Mouse (Mus musculus): ENCODE measurements around the gene Pate4. TPM values are rescaled to one million over a fixed set of nuclear protein-coding genes. Genes with fewer than 3 reads are reported as not detected.
A peak's percentile ranks its signal among the peaks of the same experiment; 100 is the strongest.
"Not testable (repeated sequence)": the region's sequence is repeated elsewhere in the genome, so short reads cannot be mapped to it uniquely, and the experiment has no call there.

Pate4 gene
- polyA plus RNA-seq (2014; fragmentation: Nextera tagmentation; extraction: Ambion mirVana) = not detected in 2 replicates

DNA sequence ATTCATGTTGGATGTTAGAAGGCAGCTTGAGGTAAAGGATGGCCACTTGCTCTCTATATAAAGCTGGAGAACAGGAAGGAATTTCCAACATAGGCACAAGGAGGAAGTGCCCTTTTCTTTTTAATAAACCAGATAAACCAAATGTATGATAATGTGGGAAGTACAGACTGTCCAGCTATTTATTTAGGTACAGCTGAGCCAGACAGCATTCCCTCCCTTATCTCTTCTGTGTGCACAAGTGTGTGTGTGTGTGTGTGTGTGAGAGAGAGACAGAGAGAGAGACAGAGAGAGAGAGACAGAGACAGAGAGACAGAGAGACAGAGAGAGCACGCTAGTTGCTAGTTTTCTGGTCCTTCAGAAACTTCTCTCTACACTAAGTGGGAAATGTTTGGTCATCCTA is at the start of gene Pate4:
Gene Pate4 (minus strand): TSS at position 101 of the 400 bp plus-strand sequence.
- Histone ChIP-seq H3K9me3 (ENCODE audit: control insufficient read depth, low read length) (no peaks in the 10 kb centered on the region), H3K9ac (ENCODE audit: low read depth, low read length) (no peak within 1 kb of the TSS), H3K27ac (ENCODE audit: low read depth, low read length) (no peak within 1 kb of the TSS), H3K27me3 (ENCODE audit: control insufficient read depth, insufficient read depth, low read length) (no peaks in the 10 kb centered on the region), H3K4me1 (ENCODE audit: control insufficient read depth, insufficient read depth, low read length) (no peaks in the 10 kb centered on the region), H3K36me3 (ENCODE audit: control insufficient read depth, insufficient read depth, low read length) (no peaks in the 10 kb centered on the region), H3K4me2 (replicated peaks; ENCODE audit: low read depth, low read length) (no peak within 1 kb of the TSS), H3K4me3 (ENCODE audit: low read length) (no peak within 1 kb of the TSS)
- ATAC-seq (ENCODE audit: low FRiP score, low TSS enrichment) = no peak
- WGBS = 90% methylated on average over 1 of the region's 1 CpGs

- H3K36me3 ChIP-seq (ENCODE audit: control insufficient read depth, insufficient read depth, low read length) = no peaks in the 10 kb centered on the region
- 62% methylated on average over 1 of the region's 1 CpGs for WGBS
- no peaks in the 10 kb centered on the region for H3K9me3 ChIP-seq (ENCODE audit: control insufficient read depth, low read length)
- no peaks in the 10 kb centered on the region for H3K4me1 ChIP-seq (ENCODE audit: control insufficient read depth, insufficient read depth, low read length)
- H3K27me3 ChIP-seq (ENCODE audit: control insufficient read depth, insufficient read depth, low read length) = no peaks in the 10 kb centered on the region
- H3K4me2 ChIP-seq (replicated peaks; ENCODE audit: low read depth, low read length) = no peak within 1 kb of the TSS
- H3K27ac ChIP-seq (ENCODE audit: low read depth, low read length) = no peak within 1 kb of the TSS
- H3K4me3 ChIP-seq (ENCODE audit: low read length) = no peak within 1 kb of the TSS
- ATAC-seq (ENCODE audit: low FRiP score, low TSS enrichment) = no peak
- H3K9ac ChIP-seq (ENCODE audit: low read depth, low read length) = no peak within 1 kb of the TSS
Measured at GRCm38 (mm10) chr9:35648102-35648501, 36.4 kb upstream of the Pate4 start, which contains the start of gene Pate3. Gene Pate3, minus strand, starts transcription at chr9:35648202.

DNA sequence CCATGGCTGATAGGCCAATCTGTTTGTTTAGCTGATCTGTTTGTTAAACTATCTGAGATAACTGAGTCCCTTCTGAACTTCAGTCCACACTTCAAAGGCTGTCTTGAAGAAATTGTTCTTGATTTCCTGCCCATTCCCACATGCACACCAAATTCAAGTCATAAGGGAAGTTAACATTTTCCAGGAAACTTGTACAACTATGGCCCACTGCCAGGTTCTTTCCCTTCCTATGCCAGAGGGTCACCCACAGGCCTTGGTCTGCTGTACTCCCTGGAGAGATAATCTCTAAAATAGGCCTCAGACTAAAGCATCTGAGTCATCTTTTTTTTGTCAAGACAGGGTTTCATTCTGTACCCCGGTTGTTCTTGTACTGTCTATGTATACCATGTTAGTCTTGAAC is 21.2 kb upstream of the Pate4 start:
- Histone ChIP-seq H3K27me3 (ENCODE audit: control insufficient read depth, insufficient read depth, low read length) (no peaks in the 10 kb centered on the region), H3K4me1 (ENCODE audit: control insufficient read depth, insufficient read depth, low read length) (no peaks in the 10 kb centered on the region), H3K9ac (ENCODE audit: low read depth, low read length) (no peak overlapping the region), H3K4me2 (replicated peaks; ENCODE audit: low read depth, low read length) (no peak overlapping the region), H3K27ac (ENCODE audit: low read depth, low read length) (no peak overlapping the region), H3K9me3 (ENCODE audit: control insufficient read depth, low read length) (no peaks in the 10 kb centered on the region), H3K4me3 (ENCODE audit: low read length) (no peak overlapping the region), H3K36me3 (ENCODE audit: control insufficient read depth, insufficient read depth, low read length) (no peaks in the 10 kb centered on the region)
- ATAC-seq (ENCODE audit: low FRiP score, low TSS enrichment) = no peak
- WGBS = 94% methylated on average over 1 of the region's 1 CpGs

DNA sequence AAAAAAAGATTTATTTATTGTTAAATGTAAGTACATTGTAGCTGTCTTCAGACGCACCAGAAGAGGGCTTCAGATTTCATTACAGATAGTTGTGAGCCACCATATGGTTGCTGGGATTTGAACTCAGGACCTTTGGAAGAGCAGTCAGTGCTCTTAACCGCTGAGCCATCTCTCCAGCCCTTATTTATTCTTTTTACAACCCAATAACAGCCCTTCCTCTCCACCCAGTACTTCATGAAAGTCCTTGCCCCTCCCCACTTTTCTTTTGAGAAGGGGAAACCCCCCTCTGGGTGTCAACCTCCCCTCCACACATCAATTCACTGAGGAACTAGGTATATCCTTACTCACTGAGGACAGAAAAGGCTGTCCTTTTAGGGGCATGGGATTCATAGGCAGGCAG is 5.0 kb upstream of the Pate4 start:
- H3K27ac ChIP-seq (ENCODE audit: low read depth, low read length); H3K27me3 ChIP-seq (ENCODE audit: control insufficient read depth, insufficient read depth, low read length); ATAC-seq (ENCODE audit: low FRiP score, low TSS enrichment); H3K4me3 ChIP-seq (ENCODE audit: low read length); H3K9me3 ChIP-seq (ENCODE audit: control insufficient read depth, low read length); H3K36me3 ChIP-seq (ENCODE audit: control insufficient read depth, insufficient read depth, low read length); H3K9ac ChIP-seq (ENCODE audit: low read depth, low read length); H3K4me2 ChIP-seq (replicated peaks; ENCODE audit: low read depth, low read length); H3K4me1 ChIP-seq (ENCODE audit: control insufficient read depth, insufficient read depth, low read length): not testable (repeated sequence)
- WGBS = 60% methylated on average over 2 of the region's 2 CpGs

DNA sequence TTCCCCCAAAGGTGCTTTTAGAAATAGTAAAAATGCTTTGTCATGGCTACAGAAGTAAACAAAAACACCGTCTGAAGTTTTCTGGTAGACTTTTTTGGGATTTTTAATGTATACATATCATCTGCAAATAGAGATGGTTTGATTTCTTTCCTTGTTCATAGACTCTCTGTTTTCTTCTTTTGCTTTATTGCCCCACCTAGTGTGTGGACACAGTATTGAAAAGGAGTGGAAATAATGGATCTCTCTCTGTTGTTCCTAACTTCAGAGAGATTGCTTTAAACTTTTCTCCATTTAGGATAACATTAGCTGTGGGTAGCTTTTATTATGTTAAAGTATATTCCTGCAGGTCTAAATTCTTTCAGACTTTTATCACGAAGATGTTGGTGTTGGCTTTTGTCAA is 2.3 kb upstream of the Pate4 start:
- no peak for ATAC-seq (ENCODE audit: low FRiP score, low TSS enrichment)
- H3K4me2 ChIP-seq (replicated peaks; ENCODE audit: low read depth, low read length) = no peak overlapping the region
- no peak overlapping the region for H3K9ac ChIP-seq (ENCODE audit: low read depth, low read length)
- no peaks in the 10 kb centered on the region for H3K27me3 ChIP-seq (ENCODE audit: control insufficient read depth, insufficient read depth, low read length)
- WGBS = 36% methylated on average over 2 of the region's 2 CpGs
- no peaks in the 10 kb centered on the region for H3K9me3 ChIP-seq (ENCODE audit: control insufficient read depth, low read length)
- no peak overlapping the region for H3K27ac ChIP-seq (ENCODE audit: low read depth, low read length)
- H3K4me1 ChIP-seq (ENCODE audit: control insufficient read depth, insufficient read depth, low read length) = no peaks in the 10 kb centered on the region
- no peaks in the 10 kb centered on the region for H3K36me3 ChIP-seq (ENCODE audit: control insufficient read depth, insufficient read depth, low read length)
- no peak overlapping the region for H3K4me3 ChIP-seq (ENCODE audit: low read length)

- Histone ChIP-seq H3K4me3 (ENCODE audit: low read length) (no peak overlapping the region), H3K27ac (ENCODE audit: low read depth, low read length) (no peak overlapping the region), H3K9ac (ENCODE audit: low read depth, low read length) (no peak overlapping the region), H3K36me3 (ENCODE audit: control insufficient read depth, insufficient read depth, low read length) (no peaks in the 10 kb centered on the region), H3K27me3 (ENCODE audit: control insufficient read depth, insufficient read depth, low read length) (no peaks in the 10 kb centered on the region), H3K4me2 (replicated peaks; ENCODE audit: low read depth, low read length) (no peak overlapping the region), H3K4me1 (ENCODE audit: control insufficient read depth, insufficient read depth, low read length) (no peaks in the 10 kb centered on the region), H3K9me3 (ENCODE audit: control insufficient read depth, low read length) (no peaks in the 10 kb centered on the region)
- ATAC-seq (ENCODE audit: low FRiP score, low TSS enrichment) = no peak
- 74% methylated on average over 8 of the region's 8 CpGs for WGBS
Measured at GRCm38 (mm10) chr9:35607647-35608405, 3.9 kb downstream of the Pate4 start.

DNA sequence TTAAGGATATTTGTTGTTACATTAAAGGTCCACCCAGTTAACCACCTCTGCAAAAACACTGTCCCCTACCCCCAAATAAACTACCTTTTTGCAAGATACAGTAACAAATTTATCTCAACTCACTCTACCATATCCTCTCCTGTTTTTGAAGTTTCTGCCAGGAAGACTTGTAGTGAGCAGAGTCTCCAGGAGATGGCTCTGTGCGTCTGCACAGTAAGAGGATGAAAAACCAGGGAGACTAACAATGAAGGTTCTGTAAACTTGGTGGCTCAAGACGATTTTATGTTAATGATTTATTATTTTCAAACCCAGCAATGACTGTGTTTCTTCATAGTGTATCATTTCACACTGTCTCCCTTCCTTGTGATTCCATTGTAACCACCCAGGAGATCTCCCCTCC is 18.8 kb downstream of the Pate4 start:
- H3K27me3 ChIP-seq (ENCODE audit: control insufficient read depth, insufficient read depth, low read length) = no peaks in the 10 kb centered on the region
- no peaks in the 10 kb centered on the region for H3K4me1 ChIP-seq (ENCODE audit: control insufficient read depth, insufficient read depth, low read length)
- no peak overlapping the region for H3K27ac ChIP-seq (ENCODE audit: low read depth, low read length)
- H3K9ac ChIP-seq (ENCODE audit: low read depth, low read length) = no peak overlapping the region
- H3K9me3 ChIP-seq (ENCODE audit: control insufficient read depth, low read length) = no peaks in the 10 kb centered on the region
- WGBS = 14% methylated on average over 2 of the region's 2 CpGs
- ATAC-seq (ENCODE audit: low FRiP score, low TSS enrichment) = peak; percentile 60; the same call in 1 of the 2 replicates
- H3K4me3 ChIP-seq (ENCODE audit: low read length) = no peak overlapping the region
- H3K36me3 ChIP-seq (ENCODE audit: control insufficient read depth, insufficient read depth, low read length) = no peaks in the 10 kb centered on the region
- H3K4me2 ChIP-seq (replicated peaks; ENCODE audit: low read depth, low read length) = no peak overlapping the region

DNA sequence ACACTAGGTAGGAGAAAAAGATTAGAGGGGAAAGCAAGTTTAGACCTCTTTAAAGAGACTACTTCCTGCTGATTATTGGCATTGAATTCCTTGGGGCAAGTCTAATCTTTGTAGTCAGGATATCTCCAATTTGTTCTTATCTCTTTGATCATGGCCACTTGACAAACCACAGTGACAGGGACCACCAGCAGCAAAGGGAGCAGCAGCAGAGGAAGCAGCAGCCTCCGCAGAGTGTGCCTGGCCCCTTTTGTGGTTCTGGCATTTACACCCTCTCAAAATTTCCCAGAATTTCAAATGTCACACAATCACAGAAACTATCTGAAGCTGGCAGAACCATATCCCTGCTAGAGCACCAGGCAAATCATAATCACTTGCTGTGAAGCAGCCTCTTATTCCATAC is 24.1 kb downstream of the Pate4 start:
- Histone ChIP-seq H3K27me3 (ENCODE audit: control insufficient read depth, insufficient read depth, low read length) (no peaks in the 10 kb centered on the region), H3K4me3 (ENCODE audit: low read length) (no peak overlapping the region), H3K9me3 (ENCODE audit: control insufficient read depth, low read length) (no peaks in the 10 kb centered on the region), H3K4me1 (ENCODE audit: control insufficient read depth, insufficient read depth, low read length) (no peaks in the 10 kb centered on the region), H3K27ac (ENCODE audit: low read depth, low read length) (no peak overlapping the region), H3K9ac (ENCODE audit: low read depth, low read length) (no peak overlapping the region), H3K4me2 (replicated peaks; ENCODE audit: low read depth, low read length) (no peak overlapping the region), H3K36me3 (ENCODE audit: control insufficient read depth, insufficient read depth, low read length) (no peaks in the 10 kb centered on the region)
- no peak for ATAC-seq (ENCODE audit: low FRiP score, low TSS enrichment)
- WGBS = 64% methylated on average over 1 of the region's 1 CpGs

- H3K27me3 ChIP-seq (ENCODE audit: control insufficient read depth, insufficient read depth, low read length) = peaks cover 7% of the 10 kb centered on the region; the same call in 1 of the 2 replicates
- peak overlapping the region; percentile 29 for H3K4me3 ChIP-seq (ENCODE audit: low read length)
- H3K4me1 ChIP-seq (ENCODE audit: control insufficient read depth, insufficient read depth, low read length) = no peaks in the 10 kb centered on the region
- peak overlapping the region; percentile 39 for H3K4me2 ChIP-seq (replicated peaks; ENCODE audit: low read depth, low read length)
- H3K9me3 ChIP-seq (ENCODE audit: control insufficient read depth, low read length) = no peaks in the 10 kb centered on the region
- H3K27ac ChIP-seq (ENCODE audit: low read depth, low read length) = no peak overlapping the region
- no peaks in the 10 kb centered on the region for H3K36me3 ChIP-seq (ENCODE audit: control insufficient read depth, insufficient read depth, low read length)
- H3K9ac ChIP-seq (ENCODE audit: low read depth, low read length) = no peak overlapping the region
- no peak for ATAC-seq (ENCODE audit: low FRiP score, low TSS enrichment)
- WGBS = 5% methylated on average over 32 of the region's 32 CpGs
Measured at GRCm38 (mm10) chr9:35574416-35574815, 37.3 kb downstream of the Pate4 start.

All from kidney, embryonic 14.5 days (tissue).